In the genomic region with DNA sequence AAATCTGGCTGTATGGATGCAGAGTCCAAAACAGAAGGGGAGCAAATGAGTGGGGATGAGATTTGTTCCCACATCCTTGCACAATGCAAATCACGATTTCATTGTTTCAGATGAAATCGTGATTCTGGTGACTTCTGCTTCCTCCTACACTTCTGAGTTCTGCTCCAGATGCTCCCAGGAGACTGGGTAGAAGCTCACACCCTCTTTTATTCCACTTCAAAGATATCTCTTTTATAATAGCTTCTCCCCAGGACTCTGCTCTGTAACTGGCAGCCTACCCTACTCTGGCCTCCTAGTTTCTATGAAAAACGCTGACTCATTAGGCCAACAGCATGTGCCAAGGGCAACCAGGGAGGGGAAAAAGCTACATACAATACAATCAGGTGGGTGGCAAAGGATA, we compare ENCODE assay signal across 11 mouse cellular contexts. TPM values are rescaled to one million over a fixed set of nuclear protein-coding genes. Genes with fewer than 3 reads are reported as not detected.
DNase-seq lines count a peak whose midpoint lies in the region; ATAC-seq and TF ChIP-seq lines count a peak whose summit lies in the region.
"Had no signal": no experiment of that assay in that cellular context is flagged by ENCODE, and none has a peak within 500 bp of the region (broad histone marks: within the 10 kb centered on the region; RNA-seq: fewer than 3 reads in every experiment).

No protein-coding gene starts in this region.

- peaks cover 8% of the 10 kb centered on the region for H3K4me1 ChIP-seq in cortical plate, adult 2 months (ENCODE audit: control insufficient read depth, insufficient read depth, low read length)
- H3K4me1 ChIP-seq in midbrain, embryonic 13.5 days (replicated peaks) = no peaks in the 10 kb centered on the region
- H3K4me1 ChIP-seq: embryonic facial prominence, embryonic 15.5 days; heart, embryonic 15.5 days had no signal

- 86% methylated on average over 3 of the region's 3 CpGs for WGBS in midbrain, embryonic 13.5 days

- no peaks in the 10 kb centered on the region for H3K9me3 ChIP-seq in midbrain, embryonic 13.5 days
- H3K9me3 ChIP-seq: embryonic facial prominence, embryonic 15.5 days; heart, embryonic 15.5 days had no signal

- TF ChIP-seq CTCF in cortical plate, adult 2 months (IDR thresholded peaks at IDR 0.05; ENCODE audit: extremely low read depth, insufficient read depth, low read length) = no peak

- no peaks in the 10 kb centered on the region for H3K36me3 ChIP-seq in midbrain, embryonic 13.5 days
- H3K36me3 ChIP-seq: embryonic facial prominence, embryonic 15.5 days; heart, embryonic 15.5 days had no signal

- no peak overlapping the region for H3K9ac ChIP-seq in midbrain, embryonic 13.5 days (replicated peaks)
- H3K9ac ChIP-seq: embryonic facial prominence, embryonic 15.5 days; heart, embryonic 15.5 days had no signal

- H3K27me3 ChIP-seq in midbrain, embryonic 13.5 days = no peaks in the 10 kb centered on the region
- H3K27me3 ChIP-seq: embryonic facial prominence, embryonic 15.5 days; heart, embryonic 15.5 days had no signal

- no peak for ATAC-seq in midbrain, embryonic 13.5 days
- ATAC-seq: hindbrain, postnatal 0 days had no signal

- no peak for TF ChIP-seq POLR2A in cortical plate, adult 2 months (IDR thresholded peaks at IDR 0.05; ENCODE audit: extremely low read depth, insufficient read depth, low read length)

- no peak overlapping the region for H3K4me3 ChIP-seq in cortical plate, adult 2 months (ENCODE audit: insufficient read depth, low read length)
- no peak overlapping the region for H3K4me3 ChIP-seq in midbrain, embryonic 13.5 days (replicated peaks)
- H3K4me3 ChIP-seq: embryonic facial prominence, embryonic 15.5 days; heart, embryonic 15.5 days had no signal

- H3K27ac ChIP-seq in cortical plate, adult 2 months (ENCODE audit: insufficient read depth, low read length) = peak overlapping the region; percentile 93; the same call in 1 of the 2 replicates
- no peak overlapping the region for H3K27ac ChIP-seq in midbrain, embryonic 13.5 days
- H3K27ac ChIP-seq: embryonic facial prominence, embryonic 15.5 days; heart, embryonic 15.5 days; hindbrain, postnatal 0 days had no signal

- peak; percentile 23 for DNase-seq in layer of hippocampus, adult 11-12 months (ENCODE audit: low spot score)
- DNase-seq in layer of hippocampus, postnatal 25 days (ENCODE audit: extremely low spot score in 1 of 2, low spot score in 1 of 2) = no peak
- peak; percentile 55 for DNase-seq in adrenal gland, adult 8-10 months
- peak; percentile 57 to 67 for DNase-seq in left cerebral cortex, adult 9 months (ENCODE audit: low spot score in 2 of 2)
- DNase-seq in urinary bladder, postnatal 36 days (ENCODE audit: low spot score in 2 of 2) = no peak

- H3K4me2 ChIP-seq in midbrain, embryonic 13.5 days (replicated peaks) = no peak overlapping the region
- H3K4me2 ChIP-seq: embryonic facial prominence, embryonic 15.5 days; heart, embryonic 15.5 days had no signal

RNA-seq across cellular contexts. Expression of a gene that starts 6.2 kb away (rescaled TPM):
- total RNA-seq in layer of hippocampus, postnatal 25 days (2021) = not detected
- 10 to 100 TPM in 3 of 4 experiments, 1 to 10 TPM in 1; 7.1 to 16.4 (median 13.4) TPM for total RNA-seq in adrenal gland, adult 8-10 months (2022)
- polyA plus RNA-seq in cortical plate, adult 2 months (2012; rRNA removed) = 0.11 TPM in 1 of 2 replicates, not detected in the other
- polyA plus RNA-seq in midbrain, embryonic 13.5 days (2015; fragmentation: Nextera tagmentation; extraction: Ambion mirVana) = not detected in 2 replicates
- total RNA-seq: hindbrain, postnatal 0 days had no signal
- polyA plus RNA-seq: embryonic facial prominence, embryonic 15.5 days; hindbrain, postnatal 0 days had no signal

RNA-seq across cellular contexts. Expression of a gene that starts 43.9 kb away (rescaled TPM):
- not detected for total RNA-seq in layer of hippocampus, postnatal 25 days (2021)
- total RNA-seq in adrenal gland, adult 8-10 months (2022) = not detected
- polyA plus RNA-seq in cortical plate, adult 2 months (2012; rRNA removed) = not detected in 2 replicates
- not detected in 2 replicates for polyA plus RNA-seq in midbrain, embryonic 13.5 days (2015; fragmentation: Nextera tagmentation; extraction: Ambion mirVana)
- total RNA-seq: hindbrain, postnatal 0 days had no signal
- polyA plus RNA-seq: hindbrain, postnatal 0 days; limb, embryonic 14.5 days had no signal

Comparison
In these comparisons a context has a peak if more than half of its experiments do, and no peak if none do; other contexts are left out.
1. DNase-seq: peak in layer of hippocampus, adult 11-12 months (single experiment), adrenal gland, adult 8-10 months (single experiment) and left cerebral cortex, adult 9 months (2 of 2); none in layer of hippocampus, postnatal 25 days (0 of 2) and urinary bladder, postnatal 36 days (0 of 2).
2. RNA of a gene that starts 6.2 kb away (total RNA-seq): 7.1 to 16.4 TPM in adrenal gland, adult 8-10 months; not detected in layer of hippocampus, postnatal 25 days; every median in the first group is over 4 times any median in the second.